Mouse (Mus musculus) liver, embryonic 14.5 days (tissue): ENCODE measurements around the gene Nprl2.

ENCODE experiments used
- CTCF ChIP-seq: IDR thresholded peaks from 2 replicates; pipeline ENCODE4 v1.5.1; 2016; ENCODE audit warnings: antibody characterized with exemption, low read depth, control low read depth
- EP300 ChIP-seq: IDR thresholded peaks from 2 replicates; pipeline ENCODE4 v1.6.1; 2016; ENCODE audit warnings: antibody characterized with exemption, low read depth

GRCm38 (mm10) chr9:107550491-107551116 is 8.6 kb downstream of the Nprl2 start:
- TF ChIP-seq EP300 (no peak), CTCF (no peak)
